Mouse (Mus musculus) CH12.LX (cell line): Measurements from ENCODE around the gene AU022252. TPM values are rescaled to one million over a fixed set of nuclear protein-coding genes. Genes with fewer than 3 reads are reported as not detected.

Experiments
- DNase-seq: peaks from one replicate; pipeline ENCODE4 v3.0.0-alpha.2; 2013; ENCODE audit errors: extremely low read depth
- H3K27ac ChIP-seq: 2 replicates; pipeline ENCODE4 v1.5.1; 2012; ENCODE audit warnings: low read depth, mild to moderate bottlenecking, control low read depth, moderate library complexity; ENCODE audit not compliant: insufficient read depth
- H3K27me3 ChIP-seq: replicated peaks from 2 replicates; pipeline ENCODE3; 2012; ENCODE audit warnings: inconsistent platforms
- H3K36me3 ChIP-seq, 2 experiments: replicated peaks in 1 of 2; 2 replicates each; pipeline versions ENCODE3 to v1.6.1; 2012; ENCODE audit warnings: inconsistent platforms in 1 of 2, low read length in 1 of 2, mild to moderate bottlenecking in 1 of 2, mixed read lengths in 1 of 2, moderate library complexity in 1 of 2; ENCODE audit not compliant: control insufficient read depth in 1 of 2, insufficient read depth in 1 of 2
- H3K4me1 ChIP-seq, 2 experiments: 2 replicates each; pipeline ENCODE4 v1.6.1; 2012; ENCODE audit warnings: inconsistent platforms in 1 of 2, moderate library complexity in 1 of 2; ENCODE audit not compliant: insufficient read depth in 2 of 2, control insufficient read depth in 1 of 2
- H3K4me2 ChIP-seq: 2 replicates; pipeline ENCODE4 v1.6.1; 2012; ENCODE audit warnings: low read depth, mild to moderate bottlenecking, control low read depth; ENCODE audit not compliant: poor library complexity, insufficient read depth, severe bottlenecking
- H3K4me3 ChIP-seq, 3 experiments: fragments of 150-350 bp in 1 of 3; sonication (generic) in 1 of 3; replicated peaks in 1 of 3; 2 replicates each; pipeline versions ENCODE3 to v1.5.1; 2011 to 2012; ENCODE audit warnings: low read depth in 2 of 3, low read length in 2 of 3, mild to moderate bottlenecking in 2 of 3, moderate library complexity in 2 of 3, control low read depth in 1 of 3, improper control_type of control experiment in 1 of 3, inconsistent platforms in 1 of 3, mixed read lengths in 1 of 3; ENCODE audit not compliant: poor library complexity in 1 of 3
- H3K79me2 ChIP-seq: replicated peaks from 2 replicates; pipeline ENCODE4 v1.6.1; 2012; ENCODE audit warnings: mild to moderate bottlenecking, moderate library complexity; ENCODE audit not compliant: control insufficient read depth, poor library complexity, insufficient read depth, severe bottlenecking; ENCODE audit errors: extremely low read depth
- H3K9ac ChIP-seq: 2 replicates; pipeline ENCODE4 v1.6.1; 2012; ENCODE audit warnings: low read depth, mild to moderate bottlenecking, control low read depth, moderate library complexity; ENCODE audit not compliant: insufficient read depth
- H3K9me3 ChIP-seq: replicated peaks from 2 replicates; pipeline ENCODE3; 2012; ENCODE audit warnings: low read length, inconsistent platforms, mixed read lengths
- BHLHE40 ChIP-seq: IDR thresholded peaks from 2 replicates; pipeline ENCODE4 v1.6.1; 2011; ENCODE audit warnings: mild to moderate bottlenecking, low read depth, low read length, improper control_type of control experiment
- CTCF ChIP-seq, 2 experiments: IDR thresholded peaks in 1 of 2; conservative IDR thresholded peaks in 1 of 2; 2 replicates each; pipeline ENCODE4 v1.5.1; 2011 to 2012; ENCODE audit warnings: low read depth in 2 of 2, low read length in 2 of 2, improper control_type of control experiment in 1 of 2, inconsistent platforms in 1 of 2, mild to moderate bottlenecking in 1 of 2, moderate library complexity in 1 of 2
- E2F4 ChIP-seq: IDR thresholded peaks from 2 replicates; pipeline ENCODE4 v1.6.1; 2011; ENCODE audit warnings: low read depth, low read length, improper control_type of control experiment; ENCODE audit not compliant: insufficient replicate concordance
- ETS1 ChIP-seq: conservative IDR thresholded peaks from 2 replicates; pipeline ENCODE4 v1.6.1; 2012; ENCODE audit warnings: low read depth, mild to moderate bottlenecking, inconsistent platforms, low read length, improper control_type of control experiment, moderate library complexity
- GABPA ChIP-seq: IDR thresholded peaks from 2 replicates; pipeline ENCODE4 v1.6.1; 2012; ENCODE audit warnings: low read depth, low read length, improper control_type of control experiment, inconsistent platforms; ENCODE audit not compliant: insufficient replicate concordance
- HCFC1 ChIP-seq: IDR thresholded peaks from 2 replicates; pipeline ENCODE4 v1.6.1; 2012; ENCODE audit warnings: low read depth, mild to moderate bottlenecking, inconsistent platforms, low read length, improper control_type of control experiment
- IRF4 ChIP-seq: IDR thresholded peaks from 2 replicates; pipeline ENCODE4 v1.6.1; 2014; ENCODE audit warnings: low read depth, mild to moderate bottlenecking, inconsistent platforms, low read length, improper control_type of control experiment
- MEF2A ChIP-seq: IDR thresholded peaks from 2 replicates; pipeline ENCODE4 v1.6.1; 2014; ENCODE audit warnings: low read depth, mild to moderate bottlenecking, inconsistent platforms, low read length, improper control_type of control experiment, borderline replicate concordance
- RAD21 ChIP-seq: IDR thresholded peaks from 2 replicates; pipeline ENCODE4 v1.6.1; 2011; ENCODE audit warnings: low read depth, mild to moderate bottlenecking, low read length, improper control_type of control experiment, moderate library complexity
- RCOR1 ChIP-seq: conservative IDR thresholded peaks from 2 replicates; pipeline ENCODE4 v1.6.1; 2012; ENCODE audit warnings: low read depth, mild to moderate bottlenecking, inconsistent platforms, low read length, improper control_type of control experiment
- SMC3 ChIP-seq: IDR thresholded peaks from 2 replicates; pipeline ENCODE4 v1.6.1; 2011; ENCODE audit warnings: low read depth, low read length, improper control_type of control experiment
- TBP ChIP-seq: conservative IDR thresholded peaks from 2 replicates; pipeline ENCODE4 v1.6.1; 2011; ENCODE audit warnings: low read depth, low read length, improper control_type of control experiment
- USF1 ChIP-seq: IDR thresholded peaks from 2 replicates; pipeline ENCODE4 v1.6.1; 2014; ENCODE audit warnings: low read depth, mild to moderate bottlenecking, inconsistent platforms, low read length, improper control_type of control experiment
- dilution Hi-C: fragments of 300-500 bp; cut with MboI; formaldehyde crosslinking; loops from 2 replicates; pipeline ENCODE4 v1.14.3; 2020; ENCODE audit warnings: low sequenced_read_pairs; ENCODE audit not compliant: extremely low pct_unique_long_range_greater_than_20kb, extremely low pct_ligation_motif_present
- in situ Hi-C: fragments of 300-500 bp; cut with MboI; formaldehyde crosslinking; loops from 3 replicates; pipeline ENCODE4 v1.14.3; 2019; ENCODE audit warnings: low sequenced_read_pairs, low pct_ligation_motif_present, low pct_unique_long_range_greater_than_20kb, mixed read lengths
- polyA plus RNA-seq: library from polyadenylated mRNA; unstranded; fragments of >175 nt; gene quantifications from 2 replicates; pipeline ENCODE4 v1.2.1, GENCODE M21; 2012; ENCODE audit warnings: low read depth; ENCODE audit not compliant: insufficient read length
- total RNA-seq, 2 experiments: library from RNA; depleted of rRNA; stranded (reverse); fragments of 300-350 nt in 1 of 2; fragments of >200 nt in 1 of 2; gene quantifications; 2 replicates each; pipeline ENCODE4 v1.2.3; 2012 to 2014

AU022252 gene
- total and polyA plus RNA-seq, 3 experiments, result 8.7 to 18.8 (median 12.7) TPM

GRCm38 (mm10) chr4:119239181-119239682 lies 6.7 kb upstream of the AU022252 start:
- TF ChIP-seq CTCF (conservative IDR thresholded peaks at IDR 0.05 in 1 of 2, IDR thresholded peaks at IDR 0.05 in 1 of 2; ENCODE audit: low read depth in 2 of 2, low read length in 2 of 2) (peak; percentile 82 to 91), IRF4 (no peak), SMC3 (peak; percentile 46), RCOR1 (no peak), RAD21 (peak; percentile 48)
- Histone ChIP-seq H3K27ac (no peak overlapping the region), H3K4me1 (peaks cover 6 to 47% of the 10 kb centered on the region in 2 experiments), H3K9me3 (no peaks in the 10 kb centered on the region), H3K79me2 (no peaks in the 10 kb centered on the region), H3K27me3 (no peaks in the 10 kb centered on the region), H3K36me3 (peaks cover 17 to 73% of the 10 kb centered on the region in 2 experiments), H3K4me2 (no peak overlapping the region), H3K9ac (no peak overlapping the region), H3K4me3 (no peak overlapping the region)
- peak; percentile 72 for DNase-seq
- dilution Hi-C loops (no loop called here), in situ Hi-C loops (no loop called here)

- TF ChIP-seq TBP, result no peak
- no peak for TF ChIP-seq RCOR1
- TF ChIP-seq HCFC1, result no peak
- TF ChIP-seq E2F4, result no peak
- no peak for TF ChIP-seq GABPA
- H3K9ac ChIP-seq, result no peak overlapping the region
- H3K36me3 ChIP-seq, result peaks cover 17 to 67% of the 10 kb centered on the region in 2 experiments
- dilution Hi-C loops (no loop called here), in situ Hi-C loops (no loop called here)
- no peak for DNase-seq
- H3K79me2 ChIP-seq, result no peaks in the 10 kb centered on the region
- no peaks in the 10 kb centered on the region for H3K9me3 ChIP-seq
- no peak overlapping the region for H3K4me3 ChIP-seq
- H3K27me3 ChIP-seq, result no peaks in the 10 kb centered on the region
- peaks cover 6 to 51% of the 10 kb centered on the region in 2 experiments for H3K4me1 ChIP-seq
- no peak overlapping the region for H3K27ac ChIP-seq
- H3K4me2 ChIP-seq, result peak overlapping the region; percentile 23; the same call in 1 of the 2 replicates
Measured at GRCm38 (mm10) chr4:119238661-119239060, 6.1 kb upstream of the AU022252 start.

GRCm38 (mm10) chr4:119234348-119234747 lies 1.8 kb upstream of the AU022252 start:
- peaks cover 0 to 38% of the 10 kb centered on the region in 2 experiments for H3K36me3 ChIP-seq
- dilution Hi-C loops (no loop called here), in situ Hi-C loops (no loop called here)
- peak; percentile 62 for DNase-seq
- TF ChIP-seq USF1 (no peak), MEF2A (peak; percentile 34; the same call in 1 of the 2 replicates), BHLHE40 (peak; percentile 76), ETS1 (peak; percentile 27; the same call in 1 of the 2 replicates)
- H3K27me3 ChIP-seq, result no peaks in the 10 kb centered on the region
- no peaks in the 10 kb centered on the region for H3K9me3 ChIP-seq
- H3K4me1 ChIP-seq, result peaks cover 6 to 55% of the 10 kb centered on the region in 2 experiments
- no peaks in the 10 kb centered on the region for H3K79me2 ChIP-seq
- H3K9ac ChIP-seq, result no peak overlapping the region
- H3K27ac ChIP-seq, result no peak overlapping the region
- H3K4me2 ChIP-seq, result peak overlapping the region; percentile 54
- peak overlapping the region in 2 of 3 experiments; percentile 74 to 92 for H3K4me3 ChIP-seq
